ENCODE assay signal across 9 mouse cellular contexts in the genomic region with DNA sequence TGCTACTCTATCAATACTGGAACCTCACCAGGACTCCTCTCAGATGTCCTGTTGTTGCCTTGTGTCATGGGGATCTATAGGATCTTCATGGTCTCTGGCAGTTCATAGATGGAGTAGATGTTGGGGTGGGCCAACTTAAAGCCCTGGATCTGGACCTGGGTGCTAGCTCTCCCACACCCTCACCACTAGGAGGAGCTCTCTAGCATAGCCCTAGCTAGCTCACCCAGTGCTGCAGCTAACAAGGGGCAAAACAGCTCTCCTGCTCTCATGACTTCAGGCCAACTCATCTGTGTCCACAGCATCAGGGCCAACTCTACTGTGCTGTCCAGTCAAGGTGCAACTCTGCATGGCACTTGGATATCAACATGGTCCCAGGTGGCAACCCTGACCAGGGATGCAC.
DNase-seq lines count a peak whose midpoint lies in the region; ATAC-seq and TF ChIP-seq lines count a peak whose summit lies in the region.
"Had no signal": no experiment of that assay in that cellular context is flagged by ENCODE, and none has a peak within 500 bp of the region (broad histone marks: within the 10 kb centered on the region; RNA-seq: fewer than 3 reads in every experiment).

No protein-coding gene starts in this region.

- TF ChIP-seq CTCF in liver, postnatal 0 days (IDR thresholded peaks at IDR 0.05; ENCODE audit: low read depth), result peak; percentile 61

- H3K27ac ChIP-seq in liver, postnatal 0 days (ENCODE audit: low read depth), result no peak overlapping the region

- H3K36me3 ChIP-seq in liver, postnatal 0 days (replicated peaks; ENCODE audit: insufficient read depth, low read length), result no peaks in the 10 kb centered on the region

- no peak for ATAC-seq in liver, postnatal 0 days

- no peaks in the 10 kb centered on the region for H3K9me3 ChIP-seq in liver, postnatal 0 days (ENCODE audit: low read length)

- H3K4me3 ChIP-seq in liver, postnatal 0 days (ENCODE audit: low read depth, low read length), result no peak overlapping the region
- H3K4me3 ChIP-seq: erythroblast, embryonic 14.5 days had no signal

- no peak overlapping the region for H3K4me2 ChIP-seq in liver, postnatal 0 days (ENCODE audit: low read depth, low read length)

- H3K4me1 ChIP-seq in liver, postnatal 0 days (ENCODE audit: insufficient read depth), result no peaks in the 10 kb centered on the region

- intact Hi-C loops in left cerebral cortex, postnatal 14 days (cut with DNase I), result no loop called here

- H3K27me3 ChIP-seq in liver, postnatal 0 days (ENCODE audit: insufficient read depth, low read length), result no peaks in the 10 kb centered on the region

- TF ChIP-seq EP300 in liver, postnatal 0 days (IDR thresholded peaks at IDR 0.05; ENCODE audit: low read depth), result no peak

- H3K9ac ChIP-seq in liver, postnatal 0 days (replicated peaks), result no peak overlapping the region

- no peak for DNase-seq in liver, postnatal 0 days
- DNase-seq in liver, result no peak
- DNase-seq in ZHBTc4 (ENCODE audit: low read depth, low spot score), result peak; percentile 51
- DNase-seq in kidney, adult 9 months, result peak; percentile 47
- peak; percentile 5 to 47 for DNase-seq in thymus, postnatal 10 days (ENCODE audit: low spot score in 2 of 2)
- DNase-seq in retina, embryonic 14.5 days (ENCODE audit: low spot score), result no peak
- no peak for DNase-seq in left cerebral cortex, postnatal 14 days (ENCODE audit: low spot score in 2 of 2)
- DNase-seq in heart, adult 8-10 months (ENCODE audit: low spot score), result no peak

Comparison
In these comparisons a context has a peak if more than half of its experiments do, and no peak if none do; other contexts are left out.
1. DNase-seq: peak in ZHBTc4 (single experiment), kidney, adult 9 months (single experiment) and thymus, postnatal 10 days (2 of 2); none in liver, postnatal 0 days (single experiment), liver (single experiment), retina, embryonic 14.5 days (single experiment), left cerebral cortex, postnatal 14 days (0 of 2) and heart, adult 8-10 months (single experiment).